Mouse (Mus musculus): ENCODE measurements at regions not wholly inside any gene's neighbourhood (a gene's known extent, or its start where the extent isn't known, plus 50 kb on each side); places are given as distances from the start of the nearest gene placed in this dataset.

- no peak for TF ChIP-seq USF1 (IDR thresholded peaks at IDR 0.05; ENCODE audit: low read depth)
- no peak for TF ChIP-seq CTCF (IDR thresholded peaks at IDR 0.05; ENCODE audit: control insufficient read depth, insufficient read depth, insufficient read length)
- no peak for TF ChIP-seq MAX (IDR thresholded peaks at IDR 0.05)
- no peak for TF ChIP-seq MYOG (IDR thresholded peaks at IDR 0.05; ENCODE audit: control insufficient read depth, extremely low read depth, insufficient read length)
- TF ChIP-seq CEBPB (IDR thresholded peaks at IDR 0.05; ENCODE audit: low read depth), result no peak
These were observed 66.6 kb upstream of the Peli1 start for GRCm38 (mm10) chr11:21024521-21024920.

All from C2C12 (cell line).